In the genomic region with DNA sequence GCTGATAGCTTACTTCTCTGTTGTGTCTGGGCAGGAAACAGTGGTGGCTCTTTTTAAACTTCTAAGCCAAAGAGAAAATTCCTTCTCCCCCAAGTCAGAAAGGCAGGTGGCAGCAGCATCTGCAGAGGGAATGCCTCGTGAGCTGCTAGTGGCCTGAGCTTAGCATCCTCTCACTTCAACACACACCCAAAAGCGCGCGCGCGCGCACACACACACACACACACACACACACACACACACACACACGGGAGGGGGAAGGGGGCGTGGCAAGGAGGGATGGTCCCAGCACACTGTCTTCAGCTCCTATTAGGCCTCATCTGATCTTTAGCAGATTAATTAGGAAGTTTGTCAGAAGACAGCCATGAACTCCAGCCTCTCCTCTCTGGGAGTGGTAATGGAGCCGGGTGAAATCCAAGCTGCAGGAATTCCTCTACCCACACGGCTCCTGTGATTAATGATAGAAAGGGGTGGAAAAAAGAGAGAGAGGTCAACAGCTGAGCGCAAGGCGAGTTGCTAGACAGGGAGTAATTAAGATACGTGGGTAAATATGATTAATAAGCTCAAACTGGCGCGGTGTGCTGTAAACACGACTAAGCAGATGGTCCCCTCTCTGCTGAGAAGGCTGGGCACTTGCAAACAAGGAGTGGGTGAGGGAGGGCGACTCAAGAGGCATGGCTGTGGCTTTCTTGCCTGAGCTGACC, we compare ENCODE assay signal across 10 mouse cellular contexts.
A peak's percentile ranks its signal among the peaks of the same experiment; 100 is the strongest.
DNase-seq lines count a peak whose midpoint lies in the region; ATAC-seq lines count a peak whose summit lies in the region.
"Had no signal": no experiment of that assay in that cellular context is flagged by ENCODE, and none has a peak within 500 bp of the region (broad histone marks: within the 10 kb centered on the region; RNA-seq: fewer than 3 reads in every experiment).

No protein-coding gene starts in this region.

- H3K27ac ChIP-seq in forebrain, embryonic 11.5 days (ENCODE audit: low read depth, low read length), result no peak overlapping the region
- H3K27ac ChIP-seq in forebrain, embryonic 10.5 days, result no peak overlapping the region
- peak overlapping the region; percentile 25; the same call in 1 of the 2 replicates for H3K27ac ChIP-seq in forebrain, embryonic 13.5 days
- no peak overlapping the region for H3K27ac ChIP-seq in limb, embryonic 12.5 days

- no peaks in the 10 kb centered on the region for H3K9me3 ChIP-seq in forebrain, embryonic 11.5 days (ENCODE audit: control insufficient read depth, low read length)
- no peaks in the 10 kb centered on the region for H3K9me3 ChIP-seq in forebrain, embryonic 10.5 days
- H3K9me3 ChIP-seq in forebrain, embryonic 13.5 days (replicated peaks), result no peaks in the 10 kb centered on the region
- H3K9me3 ChIP-seq in limb, embryonic 12.5 days, result no peaks in the 10 kb centered on the region

- H3K4me3 ChIP-seq in forebrain, embryonic 11.5 days (ENCODE audit: low read depth, low read length), result no peak overlapping the region
- no peak overlapping the region for H3K4me3 ChIP-seq in forebrain, embryonic 10.5 days
- H3K4me3 ChIP-seq in forebrain, embryonic 13.5 days, result no peak overlapping the region
- H3K4me3 ChIP-seq in limb, embryonic 12.5 days (replicated peaks), result no peak overlapping the region

- no peak for ATAC-seq in forebrain, embryonic 11.5 days (replicated peaks; ENCODE audit: low FRiP score)
- peak; percentile 53 for ATAC-seq in forebrain, embryonic 13.5 days
- no peak for ATAC-seq in limb, embryonic 12.5 days (ENCODE audit: insufficient number of reproducible peaks, insufficient read depth, low FRiP score, low TSS enrichment, low read depth)
- ATAC-seq in monocyte, adult 5-6 weeks (replicated peaks; ENCODE audit: insufficient number of reproducible peaks, low FRiP score, low TSS enrichment, poor library complexity, severe bottlenecking), result no peak

- H3K9ac ChIP-seq in forebrain, embryonic 11.5 days (ENCODE audit: low read length), result no peak overlapping the region
- no peak overlapping the region for H3K9ac ChIP-seq in forebrain, embryonic 13.5 days
- no peak overlapping the region for H3K9ac ChIP-seq in limb, embryonic 12.5 days (replicated peaks)

- H3K4me1 ChIP-seq in forebrain, embryonic 11.5 days (replicated peaks; ENCODE audit: control insufficient read depth, insufficient read depth, low read length), result peaks cover 3% of the 10 kb centered on the region; the same call in 1 of the 2 replicates
- H3K4me1 ChIP-seq in forebrain, embryonic 10.5 days, result peaks cover 27% of the 10 kb centered on the region
- H3K4me1 ChIP-seq in forebrain, embryonic 13.5 days, result peaks cover 18% of the 10 kb centered on the region
- H3K4me1 ChIP-seq in limb, embryonic 12.5 days (replicated peaks), result peaks cover 26% of the 10 kb centered on the region

- H3K27me3 ChIP-seq in forebrain, embryonic 11.5 days (ENCODE audit: control insufficient read depth, insufficient read depth, low read length), result no peaks in the 10 kb centered on the region
- 0 out of 2 replicates have a peak, but pooled peaks cover 3% of the 10 kb centered on the region for H3K27me3 ChIP-seq in forebrain, embryonic 10.5 days (ENCODE audit: poor library complexity, severe bottlenecking)
- no peaks in the 10 kb centered on the region for H3K27me3 ChIP-seq in forebrain, embryonic 13.5 days
- H3K27me3 ChIP-seq in limb, embryonic 12.5 days, result peaks cover 54% of the 10 kb centered on the region

- no peak overlapping the region for H3K4me2 ChIP-seq in forebrain, embryonic 11.5 days (ENCODE audit: low read depth, low read length, severe bottlenecking)
- H3K4me2 ChIP-seq in forebrain, embryonic 13.5 days, result no peak overlapping the region
- H3K4me2 ChIP-seq in limb, embryonic 12.5 days, result peak overlapping the region; percentile 49

- WGBS in forebrain, embryonic 11.5 days, result 74% methylated on average over 18 of the region's 18 CpGs
- 84% methylated on average over 18 of the region's 18 CpGs for WGBS in forebrain, embryonic 10.5 days
- WGBS in forebrain, embryonic 13.5 days, result 65% methylated on average over 18 of the region's 18 CpGs
- 39% methylated on average over 18 of the region's 18 CpGs for WGBS in limb, embryonic 12.5 days

- DNase-seq in forebrain, embryonic 11.5 days (ENCODE audit: low spot score), result peak; percentile 62
- DNase-seq in forebrain, embryonic 10.5 days (ENCODE audit: extremely low spot score, low spot score), result no peak
- DNase-seq in ES-CJ7 (ENCODE audit: low read depth, low spot score), result peak; percentile 13
- no peak for DNase-seq in adrenal gland, adult 18-20 months (ENCODE audit: low spot score in 2 of 2)
- no peak for DNase-seq in lung, adult 18-20 months
- DNase-seq: adrenal gland, adult 2 months; layer of hippocampus, adult 9-11 months had no signal

- H3K36me3 ChIP-seq in forebrain, embryonic 11.5 days (ENCODE audit: control insufficient read depth, insufficient read depth, low read length), result no peaks in the 10 kb centered on the region
- no peaks in the 10 kb centered on the region for H3K36me3 ChIP-seq in forebrain, embryonic 10.5 days (replicated peaks)
- H3K36me3 ChIP-seq in forebrain, embryonic 13.5 days (ENCODE audit: poor library complexity, severe bottlenecking), result no peaks in the 10 kb centered on the region
- no peaks in the 10 kb centered on the region for H3K36me3 ChIP-seq in limb, embryonic 12.5 days

Comparison
In these comparisons a context has a peak if more than half of its experiments do, and no peak if none do; other contexts are left out.
1. DNase-seq: peak in forebrain, embryonic 11.5 days (single experiment) and ES-CJ7 (single experiment); none in forebrain, embryonic 10.5 days (single experiment), adrenal gland, adult 18-20 months (0 of 2) and lung, adult 18-20 months (0 of 2).